Mouse (Mus musculus) c-Kit-positive CD71-positive TER-119-positive erythroid progenitor cells, embryonic 14.5 days (primary cell): ENCODE results near the gene Vcl.
A peak's percentile ranks its signal among the peaks of the same experiment; 100 is the strongest.

Experiments used
- DNase-seq: peaks from one replicate; pipeline ENCODE4 v3.0.0-alpha.2; 2013; ENCODE audit warnings: low spot score

Vcl gene

GRCm38 (mm10) chr14:20938860-20939259 is 9.7 kb downstream of the Vcl start:
- DNase-seq: no peak

GRCm38 (mm10) chr14:20945296-20945695 is 16.1 kb downstream of the Vcl start:
- no peak for DNase-seq

GRCm38 (mm10) chr14:20956021-20956420 is 26.8 kb downstream of the Vcl start:
- DNase-seq: no peak

- no peak for DNase-seq
These were observed 29.8 kb downstream of the Vcl start for GRCm38 (mm10) chr14:20958971-20959370.

DNA sequence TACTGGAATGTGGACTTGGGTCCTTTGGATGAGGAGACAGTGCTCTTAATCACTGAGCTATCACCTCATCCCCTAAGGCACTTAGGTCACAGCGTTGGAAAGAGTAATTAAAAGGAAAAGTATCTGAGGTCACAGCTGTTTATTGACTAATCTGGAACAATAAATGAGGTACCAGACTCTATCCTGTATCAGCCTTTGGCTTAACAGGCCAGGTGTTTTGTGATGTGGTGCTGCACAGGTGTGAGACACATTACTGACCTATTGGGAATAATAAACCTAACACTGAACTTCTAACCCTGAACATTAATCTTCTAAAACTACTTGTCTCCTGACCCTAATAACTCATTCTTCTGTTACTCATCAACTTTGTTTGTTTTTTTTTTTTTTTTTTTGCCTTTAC is 33.3 kb downstream of the Vcl start:
- no peak for DNase-seq

DNA sequence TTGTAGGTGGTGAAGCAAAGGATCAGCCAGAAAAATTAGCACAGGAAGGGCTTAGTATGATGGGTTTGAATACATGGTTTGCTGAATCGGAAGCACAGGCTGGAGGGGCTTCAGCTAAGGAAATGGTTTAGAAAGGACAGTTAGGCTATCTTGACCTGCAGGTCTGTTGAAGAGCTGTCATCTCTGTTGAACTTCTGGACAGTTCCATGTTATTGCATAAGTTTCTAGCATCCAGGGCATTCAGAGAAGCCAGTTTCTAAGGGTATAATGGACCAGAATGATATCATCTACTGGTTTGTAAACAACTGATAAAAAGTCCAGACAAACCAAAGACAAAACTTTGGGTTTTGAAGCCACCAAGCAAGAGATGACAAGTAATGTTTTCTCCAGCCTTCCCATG is 33.7 kb downstream of the Vcl start:
- DNase-seq: no peak

GRCm38 (mm10) chr14:20963863-20964262 is 34.7 kb downstream of the Vcl start:
- DNase-seq: no peak

DNA sequence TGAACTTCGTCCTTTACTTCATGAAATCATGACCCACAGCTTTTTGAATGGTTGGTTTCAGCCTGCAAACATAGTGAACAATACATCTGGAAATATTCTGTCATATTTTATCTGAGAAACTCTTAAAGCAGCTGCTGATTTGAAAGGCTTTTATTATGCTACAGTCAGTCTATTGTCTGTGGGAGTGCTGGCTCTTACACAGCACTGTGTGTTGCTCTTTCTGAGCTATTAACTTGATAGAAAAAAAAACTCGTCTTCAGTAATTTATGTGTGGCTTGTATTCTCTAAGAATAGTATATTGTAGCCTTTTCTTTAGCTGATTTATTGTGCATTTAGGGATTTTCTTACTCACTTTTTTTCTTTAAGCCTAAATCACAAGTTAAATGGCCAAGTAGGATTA is 35.1 kb downstream of the Vcl start:
- DNase-seq: no peak

DNA sequence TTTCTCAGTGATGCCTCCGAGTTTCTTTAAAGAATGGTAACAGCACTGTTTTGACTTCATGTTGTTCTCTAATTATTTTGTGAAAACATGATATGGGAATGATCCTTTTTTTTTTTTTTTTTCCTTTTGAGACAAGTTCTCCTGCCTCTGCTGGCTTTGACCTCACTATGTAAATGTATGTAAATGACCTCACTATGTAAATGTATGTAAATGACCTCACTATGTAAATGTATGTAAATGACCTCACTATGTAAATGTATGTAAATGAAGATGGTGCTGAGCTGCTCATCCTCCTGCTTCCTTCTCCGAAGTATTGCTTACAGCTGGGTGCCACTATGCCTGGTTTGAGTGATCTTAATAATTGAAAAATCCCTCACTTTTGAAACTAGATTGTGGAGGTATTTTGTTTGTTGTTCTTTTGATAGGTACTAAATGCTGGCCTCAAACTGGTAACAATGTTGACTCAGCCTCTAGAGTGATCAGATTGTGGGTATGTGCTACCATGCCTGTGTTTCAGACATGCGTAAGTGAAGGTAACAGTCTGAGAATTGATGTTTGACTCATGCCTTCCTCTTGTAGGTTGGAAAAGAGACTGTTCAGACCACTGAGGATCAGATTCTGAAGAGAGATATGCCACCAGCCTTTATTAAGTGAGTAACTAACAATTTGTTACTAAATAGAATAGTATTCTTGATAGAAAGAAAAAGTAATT is 37.9 kb downstream of the Vcl start:
- DNase-seq: no peak

GRCm38 (mm10) chr14:20969066-20969465 is 39.9 kb downstream of the Vcl start:
- no peak for DNase-seq

DNA sequence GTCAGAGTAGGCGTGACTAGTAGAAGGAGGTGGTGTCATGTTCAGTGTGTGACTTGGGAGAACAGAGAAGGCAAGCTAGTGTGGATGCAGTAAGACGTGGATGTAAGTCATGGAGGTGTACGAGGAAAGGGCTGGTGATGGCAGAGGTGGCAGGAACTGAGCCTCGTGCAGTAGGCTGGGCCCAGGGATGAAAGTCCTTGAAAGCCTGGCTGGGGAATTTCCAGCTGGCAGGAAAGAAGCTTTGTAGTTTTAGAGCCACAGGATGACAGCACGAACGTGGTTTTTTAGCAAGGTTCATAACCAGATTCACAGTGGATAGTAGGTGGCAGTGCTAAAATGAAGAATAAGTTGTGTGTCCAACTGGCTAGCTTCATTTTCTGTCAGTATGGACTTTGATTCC is 41.2 kb downstream of the Vcl start:
- DNase-seq: no peak

- no peak for DNase-seq
These were observed 41.7 kb downstream of the Vcl start for GRCm38 (mm10) chr14:20970927-20971326.

- no peak for DNase-seq
These were observed 44.6 kb downstream of the Vcl start for GRCm38 (mm10) chr14:20973821-20974220.

DNA sequence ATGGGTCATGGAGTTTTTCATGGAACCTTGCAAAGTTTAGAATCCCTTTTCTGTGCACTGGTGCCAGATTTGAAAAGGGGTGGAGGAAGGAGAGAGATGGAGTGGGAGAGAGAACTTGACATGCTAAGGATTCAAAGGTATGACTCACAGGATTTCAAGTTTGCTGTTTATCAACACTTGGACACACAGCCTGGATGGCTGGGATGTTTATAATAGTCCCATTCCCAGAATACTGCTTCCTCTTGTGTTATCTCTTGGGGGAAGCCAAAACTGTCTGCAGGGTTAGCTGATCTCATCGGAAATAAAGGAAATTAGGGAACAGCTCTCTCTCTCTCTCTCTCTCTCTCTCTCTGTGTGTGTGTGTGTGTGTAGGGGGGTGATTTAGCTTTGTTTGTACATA is 47.5 kb downstream of the Vcl start:
- DNase-seq: no peak

- DNase-seq: no peak
These were observed 48.5 kb downstream of the Vcl start for GRCm38 (mm10) chr14:20977726-20978125.

GRCm38 (mm10) chr14:20983832-20984231 is 54.6 kb downstream of the Vcl start:
- no peak for DNase-seq

DNA sequence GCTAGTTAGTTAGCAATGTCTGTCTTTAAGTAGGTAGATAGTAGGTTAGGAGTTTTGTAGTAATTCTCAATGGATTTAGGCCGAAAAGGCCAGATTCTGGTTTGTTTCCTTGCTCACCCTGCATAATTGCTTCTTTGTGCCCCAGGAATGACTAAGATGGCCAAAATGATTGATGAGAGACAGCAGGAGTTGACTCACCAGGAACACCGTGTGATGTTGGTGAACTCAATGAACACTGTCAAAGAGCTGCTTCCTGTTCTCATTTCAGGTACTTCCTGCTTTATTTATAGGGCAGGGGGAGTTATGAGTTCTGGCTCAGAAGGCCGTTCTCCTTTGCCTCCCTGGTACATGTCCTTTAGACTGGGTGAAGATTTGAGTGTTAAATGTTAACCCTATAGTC is 56.3 kb downstream of the Vcl start:
- DNase-seq: no peak

DNA sequence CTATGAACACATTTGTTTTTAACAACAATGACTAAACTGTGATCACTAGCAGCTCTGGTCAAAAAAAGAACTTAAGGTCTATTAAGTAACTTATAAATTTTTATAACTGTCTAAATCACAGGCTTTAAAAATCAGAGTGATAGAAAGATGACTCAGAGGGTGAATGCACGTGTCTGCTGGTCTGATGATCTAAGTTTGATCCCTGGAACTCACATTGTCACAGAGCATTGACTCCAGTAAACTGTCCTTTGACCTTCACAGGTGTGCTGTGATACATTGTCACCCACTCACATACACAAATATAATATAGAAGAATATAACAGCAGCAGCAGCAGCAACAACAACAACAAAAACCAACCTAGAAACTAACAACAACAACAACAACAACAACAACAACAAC is 62.3 kb downstream of the Vcl start:
- DNase-seq: no peak

GRCm38 (mm10) chr14:20993067-20993691 is 64.0 kb downstream of the Vcl start:
- peak; percentile 50 for DNase-seq

- DNase-seq: no peak
These were observed 65.3 kb downstream of the Vcl start for GRCm38 (mm10) chr14:20994475-20994874.

- DNase-seq: no peak
These were observed 66.3 kb downstream of the Vcl start for GRCm38 (mm10) chr14:20995497-20995896.

GRCm38 (mm10) chr14:20996361-20996760 is 67.2 kb downstream of the Vcl start:
- no peak for DNase-seq

DNA sequence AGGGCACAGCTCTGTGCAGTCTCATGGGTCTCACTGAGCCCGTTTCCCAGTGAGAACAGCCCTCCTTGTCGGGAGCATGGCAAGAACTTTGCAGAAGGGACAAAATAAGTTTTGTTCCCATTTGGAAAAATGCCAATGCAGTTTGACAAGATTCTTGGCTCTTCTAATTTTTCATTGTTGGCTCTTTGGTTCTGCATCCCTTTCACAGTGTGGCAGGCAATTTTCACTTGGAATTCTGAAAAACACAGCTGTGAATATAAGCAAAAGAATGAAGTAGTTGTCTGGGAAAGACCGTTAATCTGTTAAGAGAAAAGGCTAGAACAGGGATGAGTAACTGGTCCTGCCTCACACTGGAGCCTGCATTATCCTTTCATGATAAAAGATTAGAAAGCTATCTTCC is 68.3 kb downstream of the Vcl start:
- no peak for DNase-seq

- DNase-seq: no peak
These were observed 70.4 kb downstream of the Vcl start for GRCm38 (mm10) chr14:20999617-21000016.
